Mouse (Mus musculus) E14TG2a.4 (cell line): ENCODE results near the gene Eps8.

Experiments
- H3K27me3 ChIP-seq: 2 replicates; pipeline ENCODE4 v1.6.1; 2014; ENCODE audit warnings: low read length, control low read depth; ENCODE audit not compliant: insufficient read depth
- H3K36me3 ChIP-seq: 2 replicates; pipeline ENCODE4 v1.6.1; 2014; ENCODE audit warnings: low read length, control low read depth; ENCODE audit not compliant: insufficient read depth
- H3K4me1 ChIP-seq: replicated peaks from 2 replicates; pipeline ENCODE4 v1.6.1; 2014; ENCODE audit warnings: low read depth, low read length, control low read depth
- H3K4me3 ChIP-seq: replicated peaks from 2 replicates; pipeline ENCODE4 v1.5.1; 2014; ENCODE audit warnings: mild to moderate bottlenecking, low read length
- H3K9me3 ChIP-seq: 2 replicates; pipeline ENCODE4 v1.6.1; 2014; ENCODE audit warnings: low read length, control low read depth
- CTCF ChIP-seq: conservative IDR thresholded peaks from 2 replicates; pipeline ENCODE4 v1.5.1; 2014; ENCODE audit warnings: low read length
- NANOG ChIP-seq: IDR thresholded peaks from 2 replicates; pipeline ENCODE4 v1.6.1; 2014; ENCODE audit warnings: borderline replicate concordance, low read length, mixed read lengths
- POU5F1 ChIP-seq: IDR thresholded peaks from 2 replicates; pipeline ENCODE4 v1.6.1; 2014; ENCODE audit warnings: low read length, borderline replicate concordance

Eps8 gene

GRCm38 (mm10) chr6:137581331-137582010 lies 73.2 kb downstream of the Eps8 start:
- Histone ChIP-seq H3K4me1 (no peaks in the 10 kb centered on the region), H3K36me3 (no peaks in the 10 kb centered on the region), H3K9me3 (no peaks in the 10 kb centered on the region), H3K27me3 (no peaks in the 10 kb centered on the region), H3K4me3 (no peak overlapping the region)
- TF ChIP-seq POU5F1 (no peak), NANOG (no peak)

GRCm38 (mm10) chr6:137580503-137580902 lies 74.2 kb downstream of the Eps8 start:
- Histone ChIP-seq H3K27me3 (no peaks in the 10 kb centered on the region), H3K36me3 (no peaks in the 10 kb centered on the region), H3K9me3 (no peaks in the 10 kb centered on the region), H3K4me3 (no peak overlapping the region), H3K4me1 (no peaks in the 10 kb centered on the region)
- TF ChIP-seq POU5F1 (no peak), CTCF (no peak), NANOG (no peak)

DNA sequence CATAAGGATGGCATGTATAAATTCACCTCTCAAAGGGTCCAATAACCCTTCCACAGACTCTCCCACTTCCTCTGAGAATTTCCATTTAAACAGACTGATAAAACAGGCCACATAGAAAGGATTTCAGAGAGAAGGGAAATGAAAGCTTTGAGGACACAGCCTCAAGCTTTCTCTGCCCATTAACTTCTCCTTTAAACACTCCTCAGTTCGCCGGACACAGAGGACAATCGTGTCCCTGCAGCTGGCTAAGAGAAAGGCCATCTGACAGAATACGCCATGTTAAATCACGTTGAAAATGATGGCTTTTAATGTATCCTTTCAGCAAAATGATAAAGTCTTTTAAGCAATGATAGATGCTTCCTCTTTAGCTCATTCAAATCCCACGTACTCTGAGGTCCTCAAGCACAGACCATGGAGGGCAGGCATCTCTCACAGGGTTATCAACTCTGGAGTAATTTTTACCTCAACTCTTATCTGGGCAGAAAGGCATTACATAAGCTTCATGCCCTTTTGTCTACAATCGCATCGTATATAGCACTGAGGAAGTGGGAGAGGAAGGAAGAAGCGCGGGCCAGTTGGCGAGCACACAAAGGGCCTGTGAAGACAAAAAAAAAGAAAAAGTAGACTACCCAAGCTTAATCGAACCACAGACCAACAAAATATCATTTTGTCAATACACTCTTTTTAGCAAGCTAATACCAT lies 77.9 kb downstream of the Eps8 start:
- TF ChIP-seq POU5F1, result no peak
- TF ChIP-seq NANOG, result no peak
- TF ChIP-seq CTCF, result no peak
- Histone ChIP-seq H3K4me3 (no peak overlapping the region), H3K9me3 (no peaks in the 10 kb centered on the region), H3K4me1 (no peaks in the 10 kb centered on the region), H3K36me3 (no peaks in the 10 kb centered on the region), H3K27me3 (no peaks in the 10 kb centered on the region)

DNA sequence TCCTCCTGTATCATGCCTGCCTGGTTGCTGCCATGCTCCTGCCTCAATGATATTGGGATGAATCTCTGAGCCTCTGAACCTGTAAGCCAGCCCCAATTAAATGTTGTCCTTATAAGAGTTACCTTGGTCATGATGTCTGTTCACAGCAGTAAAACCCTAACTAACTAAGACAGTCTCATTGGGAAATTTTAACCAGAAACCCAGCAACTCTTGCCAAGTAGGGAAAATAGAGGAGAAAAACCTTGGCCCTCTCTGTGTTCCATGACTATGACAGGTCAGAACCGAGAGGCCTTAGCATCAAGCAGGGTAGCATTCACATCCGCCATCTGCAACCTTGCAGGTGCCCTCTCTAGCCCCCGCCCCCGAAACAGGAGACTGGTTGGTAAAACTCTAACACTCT lies 78.6 kb downstream of the Eps8 start:
- no peaks in the 10 kb centered on the region for H3K27me3 ChIP-seq
- H3K4me1 ChIP-seq, result peaks cover 1% of the 10 kb centered on the region
- no peak for TF ChIP-seq POU5F1
- no peak for TF ChIP-seq NANOG
- no peak for TF ChIP-seq CTCF
- H3K9me3 ChIP-seq, result no peaks in the 10 kb centered on the region
- no peak overlapping the region for H3K4me3 ChIP-seq
- H3K36me3 ChIP-seq, result no peaks in the 10 kb centered on the region

DNA sequence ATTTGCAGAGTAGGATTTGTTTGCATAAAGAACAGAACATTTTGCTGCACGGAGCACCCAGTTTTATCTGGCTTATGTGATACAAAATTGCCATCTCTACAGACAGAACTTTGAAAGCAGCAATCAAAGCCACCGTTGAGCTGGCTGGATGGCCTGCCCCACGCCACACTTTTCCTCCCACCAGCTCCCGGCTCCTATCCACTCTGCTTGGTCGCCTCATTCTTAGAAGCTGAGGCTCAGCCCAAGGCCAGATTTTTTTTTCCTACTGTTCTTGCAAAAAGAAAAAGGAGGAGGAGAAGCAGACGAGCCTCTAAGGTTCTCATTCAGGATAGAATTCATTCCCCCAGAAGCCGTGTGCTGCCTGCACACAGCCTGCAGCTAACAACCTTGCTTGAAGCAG lies 80.8 kb downstream of the Eps8 start:
- Histone ChIP-seq H3K4me3 (no peak overlapping the region), H3K4me1 (peaks cover 10% of the 10 kb centered on the region), H3K9me3 (no peaks in the 10 kb centered on the region), H3K36me3 (no peaks in the 10 kb centered on the region), H3K27me3 (no peaks in the 10 kb centered on the region)
- TF ChIP-seq NANOG, result no peak

- H3K4me1 ChIP-seq, result peaks cover 10% of the 10 kb centered on the region
- H3K36me3 ChIP-seq, result no peaks in the 10 kb centered on the region
- H3K9me3 ChIP-seq, result peaks cover 3% of the 10 kb centered on the region; the same call in 1 of the 2 replicates
- H3K27me3 ChIP-seq, result no peaks in the 10 kb centered on the region
- H3K4me3 ChIP-seq, result no peak overlapping the region
- no peak for TF ChIP-seq CTCF
- TF ChIP-seq POU5F1, result no peak
- no peak for TF ChIP-seq NANOG
Observed at GRCm38 (mm10) chr6:137570718-137571131, 84.0 kb downstream of the Eps8 start.

DNA sequence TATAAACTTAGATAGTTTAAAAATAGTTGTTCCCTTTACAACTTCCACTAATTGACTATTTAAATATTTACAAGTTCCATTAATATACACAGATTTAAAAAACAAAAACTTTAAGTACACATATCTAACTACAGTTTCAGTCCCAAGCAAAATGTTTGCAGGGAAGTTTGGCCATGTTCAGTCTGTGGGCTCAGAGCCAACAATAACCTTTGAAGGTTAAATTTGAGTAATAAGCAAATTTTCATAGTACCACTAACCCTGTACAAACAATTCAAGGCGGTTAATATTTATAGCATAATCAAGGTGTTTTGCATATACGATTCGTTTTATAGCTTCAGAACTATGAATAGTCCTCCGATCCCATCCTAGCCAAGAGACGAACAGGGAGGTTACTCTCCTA lies 84.7 kb downstream of the Eps8 start:
- Histone ChIP-seq H3K4me1 (peaks cover 10% of the 10 kb centered on the region), H3K27me3 (no peaks in the 10 kb centered on the region), H3K4me3 (no peak overlapping the region), H3K9me3 (peaks cover 3% of the 10 kb centered on the region; the same call in 1 of the 2 replicates), H3K36me3 (no peaks in the 10 kb centered on the region)
- TF ChIP-seq POU5F1 (no peak), CTCF (no peak), NANOG (no peak)

- peaks cover 10% of the 10 kb centered on the region for H3K4me1 ChIP-seq
- TF ChIP-seq POU5F1 (no peak), NANOG (no peak), CTCF (no peak)
- H3K27me3 ChIP-seq, result no peaks in the 10 kb centered on the region
- H3K9me3 ChIP-seq, result peaks cover 3% of the 10 kb centered on the region; the same call in 1 of the 2 replicates
- H3K4me3 ChIP-seq, result no peak overlapping the region
- no peaks in the 10 kb centered on the region for H3K36me3 ChIP-seq
Observed at GRCm38 (mm10) chr6:137569071-137569470, 85.6 kb downstream of the Eps8 start.
